Mouse (Mus musculus) urinary bladder, postnatal 36 days (tissue): Measurements from ENCODE around the gene Arid3b.

Experiments used
- DNase-seq, 2 experiments: peaks; one replicate each; pipeline ENCODE4 v3.0.0; 2022; ENCODE audit warnings: low spot score in 2 of 2, mixed read lengths in 1 of 2

The Arid3b gene

DNA sequence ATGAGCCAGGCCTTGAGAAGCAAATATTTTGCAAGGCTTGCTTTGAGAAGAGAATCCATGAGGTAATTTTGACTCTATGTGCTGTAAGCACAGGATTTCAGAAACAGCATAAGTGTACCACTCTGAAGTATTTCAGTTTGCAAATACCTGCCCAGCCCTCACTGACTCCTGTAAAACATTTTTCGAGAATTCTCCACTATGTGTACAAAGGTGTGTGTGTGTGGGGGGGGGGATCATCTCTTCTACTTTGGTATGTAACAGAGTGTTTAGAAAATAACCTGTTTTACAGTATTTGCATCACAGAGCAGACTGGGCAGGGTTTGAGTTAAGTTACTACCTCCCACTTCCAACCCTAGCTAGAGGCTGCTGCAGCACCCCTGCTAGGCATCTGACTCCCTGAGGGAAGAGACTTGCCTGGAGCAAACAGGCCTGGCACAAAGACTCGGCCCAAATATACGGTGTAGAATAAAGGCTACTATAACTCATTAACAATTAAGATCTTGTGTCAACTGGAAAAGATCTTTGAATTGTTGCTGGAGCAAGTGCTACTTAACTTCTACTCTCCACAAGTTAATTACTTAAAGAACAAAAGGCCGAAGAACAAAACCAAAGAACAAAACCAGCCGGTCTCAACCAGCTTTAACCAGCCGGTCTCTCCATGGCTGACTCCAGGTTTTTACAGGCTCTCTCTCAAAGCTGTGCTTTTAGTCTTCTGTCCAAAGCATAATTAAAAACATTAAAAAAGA is 6.6 kb downstream of the Arid3b start:
- DNase-seq = no peak

DNA sequence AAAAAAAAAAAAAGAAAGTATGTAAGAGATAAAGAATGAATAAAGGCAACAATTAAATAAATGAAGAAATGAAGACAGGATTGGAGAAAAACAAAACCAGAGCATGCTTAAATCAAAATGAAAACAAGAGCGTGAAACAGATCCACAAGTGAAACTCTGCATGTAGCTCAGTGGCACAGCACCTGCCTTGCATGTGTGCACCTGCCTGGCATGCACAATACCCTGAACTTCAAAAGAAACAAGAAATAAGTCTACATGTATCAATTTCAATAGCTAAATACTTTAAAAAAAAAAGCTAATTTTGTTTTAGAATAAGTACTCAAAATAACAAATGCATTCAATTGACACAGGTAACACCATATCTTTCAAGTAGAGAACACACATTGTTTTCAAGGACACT is 13.2 kb downstream of the Arid3b start:
- no peak for DNase-seq

DNA sequence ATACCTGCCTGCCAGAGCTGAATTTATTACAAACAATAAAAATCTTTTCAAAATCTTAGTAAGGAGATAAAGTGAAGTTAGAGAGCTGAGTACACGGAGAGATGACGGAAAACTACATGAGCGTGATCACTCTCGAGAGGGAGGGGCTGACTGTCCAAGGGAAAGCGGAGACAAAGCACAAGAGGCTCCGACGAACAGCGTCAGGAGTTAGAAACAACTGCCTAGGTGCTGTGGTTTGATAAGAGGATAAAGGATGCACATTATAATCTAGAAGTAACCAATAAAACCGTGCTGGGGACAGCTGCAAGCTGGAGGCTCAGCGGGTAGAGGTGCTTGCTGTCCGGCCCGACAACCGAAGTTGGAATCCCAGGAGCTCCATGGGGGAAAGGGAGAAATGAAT is 13.8 kb downstream of the Arid3b start:
- DNase-seq = no peak

DNA sequence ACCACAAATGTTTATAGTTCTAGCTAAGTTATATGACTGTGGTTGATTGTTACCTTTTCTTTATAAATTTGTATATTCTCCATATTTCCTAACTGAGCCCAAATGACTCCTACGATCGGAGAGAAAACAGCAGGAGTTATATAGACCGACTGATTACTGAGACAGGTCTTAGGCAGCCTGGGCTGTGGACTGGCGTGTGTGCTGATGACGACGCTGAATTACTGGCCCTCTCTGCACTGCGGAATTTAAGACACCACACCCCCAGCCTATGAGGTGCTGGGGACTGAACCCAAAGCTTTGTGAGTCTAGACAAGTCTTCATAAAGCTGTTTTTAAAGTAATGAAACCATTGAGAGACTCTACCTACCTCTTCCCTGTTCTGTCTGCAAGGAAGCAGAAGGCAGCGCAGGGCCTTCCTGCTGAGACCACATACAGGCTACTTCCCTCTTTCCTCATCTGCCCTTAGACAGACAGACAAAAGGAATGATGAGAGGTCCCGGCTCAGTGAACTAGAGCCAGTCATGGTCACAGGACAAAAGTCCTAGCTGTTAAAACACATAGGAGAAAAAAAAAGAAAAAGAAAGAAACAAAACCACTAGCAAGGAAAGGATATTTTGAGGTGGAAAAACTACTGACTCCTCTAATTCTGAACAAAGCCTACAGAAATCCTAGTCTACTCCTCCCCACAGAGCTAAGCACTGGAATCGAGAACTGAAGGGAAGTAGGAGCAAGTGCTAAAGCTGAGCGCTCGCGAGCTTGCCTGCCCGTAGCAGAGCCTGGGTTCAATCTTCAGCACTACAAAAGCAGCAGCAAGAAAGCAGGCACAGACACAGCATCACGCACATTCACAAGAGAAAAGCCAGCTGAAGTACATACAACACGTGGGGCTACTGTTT is 16.2 kb downstream of the Arid3b start:
- no peak for DNase-seq

DNA sequence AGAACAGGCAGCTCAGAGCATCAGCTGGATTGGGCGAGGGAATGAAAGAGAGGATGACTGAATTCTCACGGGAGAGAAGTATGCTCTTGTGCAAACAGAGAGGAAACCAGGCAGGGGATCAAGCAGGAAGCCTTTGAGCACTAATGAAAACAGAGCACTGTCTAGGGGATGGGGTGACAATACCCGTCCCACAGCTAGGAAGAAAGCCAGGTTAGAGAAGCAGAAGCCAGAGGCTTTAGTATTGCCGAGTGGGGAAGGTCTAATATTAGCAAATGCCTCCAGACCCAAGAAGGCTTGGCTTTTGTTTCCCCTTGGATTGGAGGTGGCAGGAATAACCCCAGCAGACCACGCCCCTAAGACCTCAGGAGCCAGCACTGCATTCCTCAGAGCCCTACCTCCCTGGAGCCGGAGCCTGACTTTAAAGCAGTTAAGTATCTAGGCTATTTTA is 19.3 kb downstream of the Arid3b start:
- no peak for DNase-seq

DNA sequence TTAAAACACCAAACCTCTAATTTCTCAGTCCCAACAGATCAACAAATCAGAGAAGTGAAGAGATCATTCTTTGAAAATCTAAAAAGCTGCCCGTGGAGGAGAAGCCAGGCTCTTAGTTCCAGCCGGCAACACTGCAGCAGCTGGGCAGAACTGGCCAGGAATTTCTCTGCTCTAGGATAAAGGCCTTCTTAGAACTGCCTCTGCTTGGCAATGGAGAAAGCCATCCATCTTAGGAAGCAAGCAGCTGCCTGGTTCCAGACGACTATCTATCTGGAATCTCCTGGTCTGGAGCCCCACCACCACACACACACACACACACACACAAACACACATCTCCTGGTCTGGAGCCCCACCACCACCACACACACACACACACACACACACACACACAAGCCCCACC is 21.7 kb downstream of the Arid3b start:
- no peak for DNase-seq

DNA sequence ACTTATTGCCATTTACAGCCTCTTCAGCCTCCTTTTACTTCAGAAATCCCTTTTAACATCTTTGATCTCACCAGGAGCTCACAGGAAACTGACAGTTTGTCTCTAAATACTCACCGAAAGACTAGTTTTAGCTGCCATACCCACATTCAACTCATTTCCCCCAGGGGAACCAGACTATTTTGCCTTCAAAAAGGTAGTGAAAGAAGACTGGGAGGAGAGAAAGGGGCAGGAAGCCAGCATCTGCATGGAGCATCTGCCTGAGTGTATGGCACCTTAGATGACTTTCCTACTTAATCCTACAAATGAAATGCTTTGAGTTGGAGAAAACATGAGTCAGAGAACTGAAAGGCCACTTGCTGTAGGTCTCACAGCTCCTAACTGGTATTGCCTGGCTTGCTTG is 22.6 kb downstream of the Arid3b start:
- no peak for DNase-seq

DNA sequence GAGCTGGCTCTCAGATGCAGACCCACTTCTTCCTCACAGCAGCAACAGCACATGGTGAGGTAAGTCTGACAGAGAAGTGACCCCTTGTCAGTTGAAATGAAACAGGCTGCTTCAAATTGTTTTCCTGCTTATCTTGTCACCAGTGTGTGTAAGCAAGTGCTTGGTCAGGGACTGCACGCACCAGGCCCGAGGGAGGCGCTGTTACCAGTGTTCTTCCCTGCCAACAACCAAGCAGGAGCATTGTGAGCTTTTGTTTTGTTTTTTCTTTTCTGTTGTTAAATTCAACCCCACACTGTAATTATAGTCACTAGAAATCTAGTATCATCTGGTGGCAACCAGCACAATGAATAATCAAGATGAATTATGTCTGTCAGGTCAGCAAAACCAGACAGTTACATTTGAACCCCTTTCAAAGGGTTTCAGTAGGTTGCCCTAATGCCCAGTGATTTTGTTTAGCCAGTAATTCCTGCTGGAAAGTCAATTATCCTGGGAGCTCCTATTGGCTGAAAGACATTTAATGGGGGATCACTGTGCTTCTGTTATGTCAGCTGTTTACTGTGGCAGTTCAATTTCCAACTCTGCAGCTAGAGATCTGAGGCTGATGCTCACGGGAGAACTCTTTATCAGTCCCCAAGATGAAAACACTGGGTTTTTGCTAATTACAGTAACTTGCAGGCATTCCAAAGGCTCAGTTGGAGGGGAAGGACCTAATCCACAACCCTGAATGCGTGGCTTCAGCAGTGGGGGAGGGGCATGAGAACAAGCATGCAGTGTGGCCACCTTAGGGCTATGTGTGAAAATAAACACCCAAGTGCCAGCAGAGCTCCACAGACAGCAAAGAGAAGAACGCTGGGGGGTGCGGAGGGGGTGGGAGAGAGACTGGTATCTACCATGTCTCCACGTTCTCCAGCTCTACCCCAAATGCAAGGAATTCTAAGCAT is 24.5 kb downstream of the Arid3b start:
- DNase-seq = no peak

DNA sequence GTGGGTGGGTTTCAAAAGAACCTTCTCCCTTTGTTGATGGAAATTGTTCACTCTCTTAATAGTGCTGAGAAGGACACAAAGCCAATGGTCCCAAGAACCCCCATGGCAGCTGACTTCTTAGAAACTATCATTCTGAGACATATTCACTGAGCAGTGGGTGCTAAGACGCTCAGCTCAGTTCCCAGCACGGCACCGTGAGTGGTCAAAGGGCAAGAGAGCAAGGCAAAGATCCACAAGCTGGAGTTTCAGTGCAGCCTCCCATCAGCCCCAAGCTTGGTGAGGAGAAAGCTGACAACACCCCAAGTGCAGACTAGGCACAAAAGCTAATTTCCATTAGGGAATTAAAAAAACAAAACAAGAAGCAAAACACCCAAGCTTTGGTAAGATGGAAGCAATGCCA is 25.9 kb downstream of the Arid3b start:
- DNase-seq = no peak

DNA sequence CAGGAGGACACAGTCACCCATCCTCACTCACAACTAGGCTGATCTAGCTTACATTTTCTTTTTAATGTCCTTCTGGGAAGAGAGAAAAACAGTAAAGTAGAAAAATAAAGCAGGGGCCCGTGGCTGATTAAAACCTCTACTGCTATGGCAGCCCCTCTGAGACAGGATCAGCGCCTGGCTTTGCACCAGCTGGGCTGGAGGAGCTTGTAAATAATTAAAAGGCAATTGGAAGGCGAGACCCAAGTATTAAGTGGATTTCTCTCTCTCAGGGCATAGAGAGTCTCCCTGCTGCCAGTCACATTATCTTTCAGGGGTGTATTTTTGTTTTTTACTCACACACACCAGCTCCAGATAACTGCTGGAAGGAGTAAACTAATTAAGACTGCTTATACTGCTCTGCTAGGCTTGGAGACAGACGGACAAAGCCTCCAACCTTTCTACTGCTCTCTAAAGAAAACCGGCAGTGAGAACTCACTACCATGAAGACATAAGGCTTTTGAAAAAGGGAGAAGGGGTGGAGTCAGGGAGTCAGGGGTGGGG is 27.8 kb downstream of the Arid3b start:
- no peak for DNase-seq

DNA sequence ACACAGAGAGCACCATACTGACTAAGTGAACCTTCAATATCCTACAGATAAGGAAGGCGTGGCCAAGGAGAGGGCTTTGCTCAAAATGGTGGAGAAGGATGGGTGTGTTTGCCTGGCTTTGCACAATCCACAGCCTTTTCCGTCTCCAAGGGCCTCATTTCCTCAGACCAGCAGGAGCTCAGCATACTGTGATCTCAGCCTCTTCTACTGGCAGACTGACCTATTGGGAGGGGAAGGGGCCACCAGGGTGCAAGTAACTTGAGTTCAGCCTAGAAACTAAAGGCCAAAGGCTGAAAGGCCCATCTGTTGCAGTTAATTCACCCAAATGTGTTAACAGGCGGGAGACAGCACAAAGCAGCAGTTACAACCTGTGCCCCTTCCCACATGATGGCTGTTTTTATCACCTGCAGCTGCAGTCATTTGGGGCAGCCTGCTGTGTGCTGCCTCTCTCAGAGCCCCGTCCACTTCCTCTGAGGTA is 29.4 kb downstream of the Arid3b start:
- no peak for DNase-seq

DNA sequence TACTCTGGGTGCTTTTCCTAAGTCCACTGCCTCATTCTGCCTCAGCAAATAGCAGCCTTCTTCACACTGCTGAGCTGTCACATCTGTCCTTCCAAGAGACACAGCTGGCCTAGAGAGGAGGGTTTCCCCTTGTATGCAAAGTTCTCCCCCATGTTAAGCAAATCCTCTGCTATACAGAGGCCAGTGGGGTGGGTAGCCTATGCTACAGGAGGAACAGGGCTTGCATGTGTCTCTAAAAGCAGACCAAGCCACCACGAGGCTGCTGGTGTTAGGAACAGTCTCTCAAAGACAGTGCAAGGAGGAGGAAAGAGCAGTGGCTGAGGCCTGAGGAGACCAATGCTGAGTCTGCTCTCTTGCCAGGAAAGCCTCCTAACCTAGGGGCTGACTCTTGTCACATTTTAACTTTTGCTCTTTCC is 30.5 kb downstream of the Arid3b start:
- no peak for DNase-seq

DNA sequence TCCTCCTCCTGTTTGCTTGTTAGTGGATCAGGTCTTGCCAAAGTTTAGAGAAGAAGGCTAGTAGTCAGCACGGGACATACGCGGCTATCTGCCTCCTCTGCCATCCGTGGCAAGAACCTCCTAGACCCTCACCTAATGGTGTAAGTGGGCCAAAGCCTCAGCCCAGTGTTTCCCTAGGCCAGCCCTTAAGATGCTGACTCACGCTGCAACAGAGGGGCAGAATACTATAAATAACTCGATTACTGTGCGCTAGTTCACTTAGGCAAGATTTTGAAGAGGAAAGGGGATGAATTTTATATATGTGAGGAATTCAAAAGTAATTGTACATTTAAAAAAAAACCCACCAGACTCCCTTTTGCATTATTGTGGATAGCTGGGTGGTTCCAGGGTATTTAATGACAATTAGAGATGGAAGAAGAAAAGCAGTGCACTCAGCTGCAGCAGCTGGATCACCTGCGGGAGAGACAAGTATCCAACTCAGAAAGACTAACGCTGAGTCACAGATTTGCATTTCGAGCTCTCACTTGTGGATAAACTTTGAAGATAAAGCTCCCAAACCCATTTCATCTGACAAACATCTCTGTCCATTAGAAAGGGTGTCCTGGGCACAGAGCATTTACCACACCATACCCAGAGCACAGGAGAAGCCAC is 31.4 kb downstream of the Arid3b start:
- no peak for DNase-seq

DNA sequence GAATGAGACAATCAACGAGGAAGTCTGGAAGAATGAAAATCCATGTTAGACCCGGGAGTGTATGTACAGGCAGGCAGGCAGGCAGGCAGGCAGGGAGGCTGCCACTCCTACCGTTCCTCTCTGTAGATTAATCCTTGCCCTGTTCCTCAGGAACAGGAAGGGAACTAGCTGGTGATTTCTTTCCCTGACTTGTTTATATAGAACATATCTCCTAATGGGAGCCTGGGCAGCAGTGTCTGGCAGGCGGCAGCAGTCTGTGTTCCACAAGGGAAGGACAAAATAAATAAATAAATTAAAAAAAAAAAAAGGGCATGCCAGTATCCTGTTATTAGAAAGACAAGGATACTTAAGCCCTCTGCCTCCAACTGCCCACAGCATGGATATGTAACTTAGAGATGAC is 32.8 kb downstream of the Arid3b start:
- DNase-seq = no peak

DNA sequence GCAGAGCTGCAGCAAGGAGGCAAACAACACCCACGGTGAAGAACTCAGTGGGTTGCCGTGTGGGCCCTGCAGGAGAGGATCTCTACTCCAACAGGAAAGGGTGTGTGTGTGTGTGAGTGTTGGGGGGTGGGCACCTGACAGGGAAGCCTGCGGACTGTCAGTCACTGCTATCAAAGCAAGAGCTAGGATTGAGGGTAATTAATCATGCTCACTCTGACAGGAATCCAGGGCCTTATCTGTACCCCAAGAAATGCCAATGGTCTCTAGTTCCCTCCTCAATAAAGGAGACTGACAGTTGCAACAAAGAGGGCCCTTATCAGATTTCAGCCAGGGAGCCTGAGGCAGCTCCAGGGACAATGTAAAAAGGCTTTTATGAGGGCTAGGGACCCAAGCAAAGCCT is 33.5 kb downstream of the Arid3b start:
- DNase-seq = no peak

DNA sequence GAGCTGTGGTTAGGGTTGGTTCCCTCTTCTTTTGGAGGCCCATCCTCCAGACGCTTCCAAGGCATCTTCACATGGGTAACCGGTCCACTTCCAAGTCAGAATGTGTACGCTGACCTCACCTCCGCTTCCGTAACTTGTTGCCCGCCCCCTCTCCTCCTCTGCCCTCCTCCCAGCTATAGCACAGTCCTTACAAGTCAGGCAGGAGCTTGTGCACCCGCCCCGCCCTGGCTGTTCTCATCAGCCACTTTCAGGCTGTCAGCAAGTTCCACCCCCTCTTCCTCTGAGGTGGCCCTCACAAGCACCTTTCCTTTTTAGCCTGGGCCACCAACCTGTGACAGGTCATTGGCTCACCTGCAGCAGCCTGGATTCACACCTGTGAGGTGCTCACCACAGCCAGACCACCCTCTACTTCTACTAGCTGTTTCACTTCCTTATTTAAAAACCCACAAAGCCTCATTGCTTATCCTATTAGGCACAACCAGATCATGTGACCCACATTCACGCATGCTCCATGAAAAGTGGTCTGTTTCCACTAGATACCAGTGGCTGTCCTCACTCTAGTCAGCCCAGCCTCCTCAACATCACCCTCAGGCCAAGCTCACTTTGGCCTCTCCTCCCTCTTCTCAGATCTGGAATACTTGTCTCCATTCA is 36.1 kb downstream of the Arid3b start:
- no peak for DNase-seq

DNA sequence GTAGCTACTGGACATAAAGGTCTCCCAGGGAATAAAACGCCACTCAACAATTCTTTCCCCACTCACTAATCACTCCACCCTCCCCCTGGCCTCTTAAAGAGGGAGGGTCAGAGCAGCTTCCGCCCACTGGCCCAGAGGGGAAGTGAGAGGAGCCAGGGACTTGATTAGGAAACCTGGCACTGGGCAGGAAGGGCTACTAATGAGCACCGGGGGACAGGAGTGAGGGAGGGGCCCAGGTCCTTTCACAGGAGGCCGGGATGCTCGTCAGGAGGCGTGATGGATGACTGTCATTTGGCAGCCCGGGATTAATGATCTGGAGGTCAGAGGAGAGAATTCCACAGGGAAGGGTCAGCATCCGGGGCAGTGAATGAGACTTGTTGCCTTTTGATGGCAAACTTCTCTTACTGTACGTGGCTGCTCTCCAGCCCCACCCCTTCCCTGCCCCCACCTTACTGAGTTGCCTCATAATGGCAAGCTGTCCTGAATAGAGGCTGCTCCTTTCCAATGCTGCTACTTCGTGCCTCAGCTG is 37.8 kb downstream of the Arid3b start:
- DNase-seq = peak in 1 of 2 experiments; percentile 27

DNA sequence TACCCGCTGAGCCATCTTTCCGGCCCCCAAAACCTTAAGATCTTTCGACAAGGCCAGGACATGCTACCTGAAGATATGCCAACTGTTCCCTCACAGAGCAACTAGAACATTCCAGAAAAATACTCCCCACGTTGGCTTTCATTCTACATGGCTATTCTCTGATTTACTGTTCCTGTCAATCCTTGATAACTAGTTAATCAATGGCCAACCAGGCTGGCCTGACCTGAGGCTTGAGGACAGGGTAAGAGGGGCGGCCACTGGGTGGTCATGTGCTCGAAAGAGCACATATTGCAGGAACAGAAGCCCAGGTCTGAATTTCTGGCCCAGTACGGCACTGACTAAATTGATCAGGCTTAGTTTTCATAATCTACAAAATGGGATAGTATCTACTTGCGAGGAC is 39.1 kb downstream of the Arid3b start:
- DNase-seq = no peak

DNA sequence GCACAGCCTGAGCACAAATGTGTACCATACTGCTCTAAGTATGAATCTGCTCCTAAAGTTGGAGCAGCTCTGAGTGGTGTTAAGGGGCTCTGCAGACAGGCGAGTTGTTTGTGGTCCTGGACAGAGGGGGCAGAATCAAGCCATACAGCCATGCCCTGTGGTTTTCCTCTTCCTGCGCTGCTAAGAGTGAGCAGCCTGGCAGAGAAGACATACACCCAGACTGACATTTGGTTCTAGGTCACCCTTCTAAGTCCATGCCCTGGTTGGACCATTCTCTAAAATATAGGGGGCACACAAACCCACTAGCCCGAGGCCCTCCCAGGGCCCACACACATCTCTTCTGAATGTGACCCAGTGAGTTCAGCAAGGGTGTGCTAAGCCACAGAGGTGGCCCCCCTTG is 46.9 kb downstream of the Arid3b start:
- no peak for DNase-seq

DNA sequence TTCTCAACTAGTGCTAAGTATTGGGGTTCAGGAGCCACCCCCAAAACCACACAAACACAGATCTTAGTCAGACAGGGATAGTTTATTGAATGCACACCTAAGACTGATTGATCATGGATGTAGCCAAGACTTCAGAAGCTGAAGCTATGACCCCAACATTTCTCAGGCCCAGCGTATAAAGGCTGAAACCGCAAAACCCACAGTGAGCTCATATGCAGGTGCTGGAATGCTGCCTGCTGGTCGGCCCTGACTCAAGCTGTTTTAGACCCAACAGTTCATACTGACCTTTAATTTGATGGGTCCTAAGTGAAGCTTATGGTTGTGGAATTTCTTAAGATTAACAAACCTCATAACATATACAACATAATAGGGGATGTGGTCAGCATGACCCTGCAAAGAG is 53.9 kb downstream of the Arid3b start:
- no peak for DNase-seq
